In genomic region chr11:54562761-54563160, GRCm38 (mm10) we compare ENCODE assay signal across 8 mouse cellular contexts. TPM values are rescaled to one million over a fixed set of nuclear protein-coding genes. Genes with fewer than 3 reads are reported as not detected.
DNase-seq lines count a peak whose midpoint lies in the region; ATAC-seq and TF ChIP-seq lines count a peak whose summit lies in the region.

No protein-coding gene starts in this region.

- intact Hi-C loops in left cerebral cortex, postnatal 10 days (cut with DNase I): loop anchor here (10.0 kb wide), 1 partner anchor 302 kb away; the partner anchor contains the start of genes Hint1 and Lyrm7
- intact Hi-C loops in left cerebral cortex, postnatal 36 days (cut with DNase I): no loop called here

- H3K27me3 ChIP-seq in liver, postnatal 0 days (ENCODE audit: insufficient read depth, low read length): no peaks in the 10 kb centered on the region

- ATAC-seq in liver, postnatal 0 days: no peak
- no peak for ATAC-seq in erythroid progenitor cell, adult 5-6 weeks (replicated peaks; ENCODE audit: low FRiP score, poor library complexity, severe bottlenecking)

- no peaks in the 10 kb centered on the region; the same call in 1 of the 2 replicates for H3K36me3 ChIP-seq in liver, postnatal 0 days (replicated peaks; ENCODE audit: insufficient read depth, low read length)

- TF ChIP-seq EP300 in liver, postnatal 0 days (IDR thresholded peaks at IDR 0.05; ENCODE audit: low read depth): no peak

- H3K4me3 ChIP-seq in liver, postnatal 0 days (ENCODE audit: low read depth, low read length): no peak overlapping the region

- no peaks in the 10 kb centered on the region; the same call in 1 of the 2 replicates for H3K9me3 ChIP-seq in liver, postnatal 0 days (ENCODE audit: low read length)

- H3K9ac ChIP-seq in liver, postnatal 0 days (replicated peaks): no peak overlapping the region

- WGBS in liver, postnatal 0 days (ENCODE audit: insufficient replicate concordance): 57% methylated on average over 5 of the region's 5 CpGs

- H3K4me1 ChIP-seq in liver, postnatal 0 days (ENCODE audit: insufficient read depth): no peaks in the 10 kb centered on the region

- TF ChIP-seq CTCF in liver, postnatal 0 days (IDR thresholded peaks at IDR 0.05; ENCODE audit: low read depth): peak; percentile 54

- no peak overlapping the region for H3K4me2 ChIP-seq in liver, postnatal 0 days (ENCODE audit: low read depth, low read length)

- no peak overlapping the region for H3K27ac ChIP-seq in liver, postnatal 0 days (ENCODE audit: low read depth)

- peak; percentile 22 for DNase-seq in embryo, embryonic 11 days
- no peak for DNase-seq in embryo, embryonic 9.5 days (ENCODE audit: extremely low spot score)
- peak; percentile 15 to 26 for DNase-seq in left cerebral cortex, postnatal 10 days (ENCODE audit: extremely low spot score in 1 of 2, low spot score in 2 of 2)
- DNase-seq in left cerebral cortex, postnatal 36 days (ENCODE audit: low spot score in 2 of 2): no peak
- DNase-seq in ZHBTc4 (ENCODE audit: low read depth, low spot score): peak; percentile 16
- no peak for DNase-seq in liver, postnatal 0 days
- no peak for DNase-seq in yolk sac, embryonic 10.5 days (ENCODE audit: low spot score)

RNA-seq across cellular contexts. Expression of gene Rapgef6, which starts 40.1 kb away (rescaled TPM):
- total RNA-seq in left cerebral cortex, postnatal 10 days (2021): 10 to 100 TPM; 31.5 to 32.1 TPM
- 10 to 100 TPM; 28.7 to 38.7 TPM for total RNA-seq in left cerebral cortex, postnatal 36 days (2021)
- polyA plus RNA-seq in liver, postnatal 0 days (2015; fragmentation: Nextera tagmentation; extraction: Ambion mirVana): 10.6 and 14.7 TPM in 2 replicates
- 50.1 and 70.4 TPM in 2 replicates for total RNA-seq in erythroid progenitor cell, adult 5-6 weeks (2015; ENCODE audit: low replicate concordance)
- 90.4 and 96.1 TPM in 2 replicates for total RNA-seq in erythroid progenitor cell, adult 5-6 weeks (2017; ENCODE audit: low replicate concordance)

Comparison
In these comparisons a context has a peak if more than half of its experiments do, and no peak if none do; other contexts are left out.
1. DNase-seq: peak in embryo, embryonic 11 days (single experiment), left cerebral cortex, postnatal 10 days (2 of 2) and ZHBTc4 (single experiment); none in embryo, embryonic 9.5 days (single experiment), left cerebral cortex, postnatal 36 days (0 of 2), liver, postnatal 0 days (single experiment) and yolk sac, embryonic 10.5 days (single experiment).